Mouse (Mus musculus): ENCODE data around the gene Pno1. TPM values are rescaled to one million over a fixed set of nuclear protein-coding genes. Genes with fewer than 3 reads are reported as not detected.

The Pno1 gene
- polyA plus RNA-seq (2021; fragmentation: Nextera tagmentation), result 46.9 and 49.7 TPM in 2 replicates
- long read RNA-seq, experiment 1, transcript Pno1-201 (7 exons, 1,544 nt), result major isoform, 78 of 81 reads
- long read RNA-seq, experiment 1, partial matches to known transcripts, result 2 of 81 reads
- long read RNA-seq, experiment 1, other reads (novel, unspliced or antisense), result 1 of 81 reads
- long read RNA-seq, experiment 2, transcript Pno1-201 (7 exons, 1,544 nt), result major isoform, 212 of 217 reads
- long read RNA-seq, experiment 2, partial matches to known transcripts, result 2 of 217 reads
- long read RNA-seq, experiment 2, other reads (novel, unspliced or antisense), result 3 of 217 reads

DNA sequence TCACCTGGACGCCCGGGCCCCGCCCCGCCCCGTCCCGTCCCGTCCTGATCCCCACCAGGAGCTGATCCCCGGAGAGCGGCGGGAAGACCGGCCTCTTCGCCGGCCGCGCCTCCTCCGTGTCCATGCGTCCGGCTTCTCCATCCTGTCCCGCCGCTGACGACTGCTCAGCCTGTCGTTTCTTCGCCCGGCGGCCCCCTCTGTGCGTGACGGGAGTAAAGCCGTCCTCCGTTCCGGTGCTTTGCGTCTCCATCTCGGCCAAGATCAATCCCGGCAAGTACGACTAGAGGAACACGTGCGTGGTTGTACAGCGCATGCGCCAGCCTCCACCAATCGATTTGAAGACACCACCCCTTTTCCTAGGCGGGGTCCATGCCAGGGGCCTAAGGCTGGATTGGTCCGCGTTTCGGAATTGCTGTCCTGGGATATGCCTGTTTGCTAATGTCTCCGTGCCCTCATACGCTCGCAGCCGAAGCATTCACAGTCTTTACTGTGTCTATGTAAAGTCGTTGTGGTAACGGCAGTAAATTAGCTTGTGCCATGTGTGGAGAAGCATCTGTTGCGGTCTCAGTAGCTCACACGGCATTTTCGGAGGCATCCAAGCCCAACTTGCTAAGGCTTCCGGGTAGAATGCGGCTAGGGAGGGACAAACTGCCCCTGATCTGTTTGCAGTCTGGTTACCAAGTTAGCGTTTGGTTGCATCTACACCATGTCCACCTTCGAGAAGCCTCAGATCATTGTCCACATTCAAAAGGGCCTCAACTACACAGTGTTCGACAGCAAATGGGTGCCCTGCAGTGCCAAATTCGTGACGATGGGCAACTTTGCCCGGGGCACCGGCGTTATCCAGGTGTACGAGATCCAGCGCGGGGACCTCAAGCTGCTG lies at the start of gene Pno1:
Pno1 (minus strand) TSS at position 311 of the 883 bp plus-strand sequence.

GRCm38 (mm10) chr11:17257443-17257842 lies 46.1 kb upstream of the Pno1 start, which contains the start of gene C1d:
C1d (plus strand) TSS chr11:17257579.

GRCm38 (mm10) chr11:17181807-17182206 lies 29.6 kb downstream of the Pno1 start, which contains the start of gene Wdr92:
Wdr92 (plus strand) TSS chr11:17182107.

GRCm38 (mm10) chr11:17158858-17159737 lies 52.3 kb downstream of the Pno1 start, which contains the start of gene Ppp3r1:
Ppp3r1 (plus strand) TSS chr11:17159263.

Other genes starting within 250 kb of the Pno1 start
- 136 and 154 TPM in 2 replicates for gene Cnrip1, start 160.0 kb downstream of the Pno1 start, polyA plus RNA-seq (2021; fragmentation: Nextera tagmentation)
- 4.4 and 5.3 TPM in 2 replicates for gene Plek, start 159.2 kb downstream of the Pno1 start, polyA plus RNA-seq (2021; fragmentation: Nextera tagmentation)
- gene Ppp3r1, start 52.3 kb downstream of the Pno1 start, polyA plus RNA-seq (2021; fragmentation: Nextera tagmentation), result 161 and 239 TPM in 2 replicates
- gene Wdr92, start 29.5 kb downstream of the Pno1 start, polyA plus RNA-seq (2021; fragmentation: Nextera tagmentation), result 9.3 and 11.8 TPM in 2 replicates
- gene C1d, start 46.0 kb upstream of the Pno1 start, polyA plus RNA-seq (2021; fragmentation: Nextera tagmentation), result 82.2 and 89.6 TPM in 2 replicates